In genomic region chr12:108495455-108496235, GRCm38 (mm10) we compare ENCODE assay signal across 11 mouse cellular contexts. TPM values are rescaled to one million over a fixed set of nuclear protein-coding genes. Genes with fewer than 3 reads are reported as not detected.
DNase-seq lines count a peak whose midpoint lies in the region; ATAC-seq and TF ChIP-seq lines count a peak whose summit lies in the region.
"Had no signal": no experiment of that assay in that cellular context is flagged by ENCODE, and none has a peak within 500 bp of the region (broad histone marks: within the 10 kb centered on the region; RNA-seq: fewer than 3 reads in every experiment).

No protein-coding gene starts in this region.

- no peak for TF ChIP-seq CTCF in midbrain, postnatal 0 days (IDR thresholded peaks at IDR 0.05)

- 69% methylated on average over 8 of the region's 8 CpGs for WGBS in heart, embryonic 12.5 days
- WGBS in midbrain, embryonic 14.5 days: 75% methylated on average over 8 of the region's 8 CpGs
- WGBS in midbrain, postnatal 0 days: 61% methylated on average over 8 of the region's 8 CpGs
- WGBS in stomach, embryonic 16.5 days: 58% methylated on average over 8 of the region's 8 CpGs

- no peak overlapping the region for H3K4me2 ChIP-seq in heart, embryonic 12.5 days
- no peak overlapping the region for H3K4me2 ChIP-seq in midbrain, embryonic 14.5 days (ENCODE audit: low read length)
- H3K4me2 ChIP-seq in midbrain, postnatal 0 days (ENCODE audit: low read depth, low read length, poor library complexity, severe bottlenecking): no peak overlapping the region
- no peak overlapping the region for H3K4me2 ChIP-seq in stomach, embryonic 16.5 days (ENCODE audit: low read depth, low read length)

- no peak overlapping the region for H3K4me3 ChIP-seq in heart, embryonic 12.5 days
- H3K4me3 ChIP-seq in midbrain, embryonic 14.5 days (replicated peaks; ENCODE audit: low read depth, low read length): no peak overlapping the region
- H3K4me3 ChIP-seq in midbrain, postnatal 0 days (ENCODE audit: low read depth, low read length): no peak overlapping the region
- H3K4me3 ChIP-seq in stomach, embryonic 16.5 days (replicated peaks; ENCODE audit: low read length): no peak overlapping the region

- intact Hi-C loops in heart, postnatal 14 days (cut with DNase I): no loop called here

- peak; percentile 95 for DNase-seq in heart, adult 11 months
- peak; percentile 46 for DNase-seq in midbrain, embryonic 14.5 days
- no peak for DNase-seq in midbrain, postnatal 0 days (ENCODE audit: low spot score)
- peak; percentile 36 to 58 for DNase-seq in heart, postnatal 14 days
- DNase-seq in natural killer cell, adult 2 months (ENCODE audit: low spot score in 2 of 2): no peak
- DNase-seq: adrenal gland, adult 8-10 months; left cerebral cortex, postnatal 4 days; spleen, adult 18-20 months had no signal

- peaks cover 16% of the 10 kb centered on the region for H3K4me1 ChIP-seq in heart, embryonic 12.5 days (replicated peaks)
- H3K4me1 ChIP-seq in midbrain, embryonic 14.5 days (ENCODE audit: control insufficient read depth, insufficient read depth, low read length): peaks cover 3% of the 10 kb centered on the region; the same call in 1 of the 2 replicates
- peaks cover 3% of the 10 kb centered on the region; the same call in 1 of the 2 replicates for H3K4me1 ChIP-seq in midbrain, postnatal 0 days (ENCODE audit: insufficient read depth, low read length)
- peaks cover 17% of the 10 kb centered on the region for H3K4me1 ChIP-seq in stomach, embryonic 16.5 days (ENCODE audit: control insufficient read depth, insufficient read depth, low read length)

- no peak for ATAC-seq in heart, embryonic 12.5 days (ENCODE audit: insufficient number of reproducible peaks, low FRiP score)
- ATAC-seq in midbrain, embryonic 14.5 days (ENCODE audit: low FRiP score, low TSS enrichment): no peak
- ATAC-seq in midbrain, postnatal 0 days (ENCODE audit: low FRiP score): no peak
- ATAC-seq in stomach, embryonic 16.5 days (ENCODE audit: insufficient read depth, low FRiP score): peak; percentile 53; the same call in 1 of the 2 replicates
- no peak for ATAC-seq in activated CD4-positive, CD25-positive, alpha-beta regulatory T cell, adult 4 months

- H3K27me3 ChIP-seq in heart, embryonic 12.5 days (replicated peaks): no peaks in the 10 kb centered on the region
- no peaks in the 10 kb centered on the region for H3K27me3 ChIP-seq in midbrain, embryonic 14.5 days (ENCODE audit: control insufficient read depth, insufficient read depth, low read length)
- H3K27me3 ChIP-seq in midbrain, postnatal 0 days (ENCODE audit: insufficient read depth, low read length): no peaks in the 10 kb centered on the region
- no peaks in the 10 kb centered on the region for H3K27me3 ChIP-seq in stomach, embryonic 16.5 days (ENCODE audit: control insufficient read depth, insufficient read depth, low read length)

- no peak overlapping the region for H3K27ac ChIP-seq in heart, embryonic 12.5 days (ENCODE audit: poor library complexity, severe bottlenecking)
- H3K27ac ChIP-seq in midbrain, embryonic 14.5 days (replicated peaks; ENCODE audit: low read depth, low read length): peak overlapping the region; percentile 8; the same call in 1 of the 2 replicates
- no peak overlapping the region; the same call in 1 of the 2 replicates for H3K27ac ChIP-seq in midbrain, postnatal 0 days (ENCODE audit: low read depth, low read length)
- peak overlapping the region; percentile 55; the same call in 1 of the 2 replicates for H3K27ac ChIP-seq in stomach, embryonic 16.5 days (ENCODE audit: low read length)

- H3K9me3 ChIP-seq in heart, embryonic 12.5 days (replicated peaks): no peaks in the 10 kb centered on the region
- no peaks in the 10 kb centered on the region for H3K9me3 ChIP-seq in midbrain, embryonic 14.5 days (ENCODE audit: control insufficient read depth, low read length)
- no peaks in the 10 kb centered on the region for H3K9me3 ChIP-seq in midbrain, postnatal 0 days (ENCODE audit: low read length)
- H3K9me3 ChIP-seq in stomach, embryonic 16.5 days (replicated peaks; ENCODE audit: control insufficient read depth, low read length): no peaks in the 10 kb centered on the region

- H3K9ac ChIP-seq in heart, embryonic 12.5 days: no peak overlapping the region
- H3K9ac ChIP-seq in midbrain, embryonic 14.5 days (replicated peaks; ENCODE audit: low read length): no peak overlapping the region
- H3K9ac ChIP-seq in midbrain, postnatal 0 days (replicated peaks; ENCODE audit: low read length, poor library complexity, severe bottlenecking): no peak overlapping the region
- H3K9ac ChIP-seq in stomach, embryonic 16.5 days (ENCODE audit: low read length): peak overlapping the region; percentile 28; the same call in 1 of the 2 replicates

- no peaks in the 10 kb centered on the region for H3K36me3 ChIP-seq in heart, embryonic 12.5 days
- no peaks in the 10 kb centered on the region for H3K36me3 ChIP-seq in midbrain, embryonic 14.5 days (ENCODE audit: control insufficient read depth, insufficient read depth, low read length)
- no peaks in the 10 kb centered on the region for H3K36me3 ChIP-seq in midbrain, postnatal 0 days (ENCODE audit: insufficient read depth, low read length)
- H3K36me3 ChIP-seq in stomach, embryonic 16.5 days (ENCODE audit: control insufficient read depth, insufficient read depth, low read length): no peaks in the 10 kb centered on the region

RNA-seq across cellular contexts. Expression of gene Evl, which starts 58.9 kb away (rescaled TPM):
- 43.0 and 43.1 TPM in 2 replicates for polyA plus RNA-seq in heart, embryonic 12.5 days (2016; fragmentation: Nextera tagmentation; extraction: Ambion mirVana)
- polyA plus RNA-seq in midbrain, embryonic 14.5 days (2014; fragmentation: Nextera tagmentation; extraction: Ambion mirVana): 280 and 314 TPM in 2 replicates
- 230 and 255 TPM in 2 replicates for total RNA-seq in midbrain, postnatal 0 days (2014; rRNA removed)
- polyA plus RNA-seq in midbrain, postnatal 0 days (2015; fragmentation: Nextera tagmentation; extraction: Ambion mirVana): 285 and 290 TPM in 2 replicates
- 10 to 100 TPM; 76.2 to 76.8 TPM for total RNA-seq in heart, postnatal 14 days (2021)
- polyA plus RNA-seq in stomach, embryonic 16.5 days (2015; fragmentation: Nextera tagmentation; extraction: Ambion mirVana): 35.4 and 37.2 TPM in 2 replicates
- polyA plus RNA-seq in activated CD4-positive, CD25-positive, alpha-beta regulatory T cell, adult 4 months (2017; shearing (Covaris generic)): 100 to 1,000 TPM; 212 to 251 TPM

Comparison
In these comparisons a context has a peak if more than half of its experiments do, and no peak if none do; other contexts are left out.
1. DNase-seq: peak in heart, adult 11 months (single experiment), midbrain, embryonic 14.5 days (single experiment) and heart, postnatal 14 days (2 of 2); none in midbrain, postnatal 0 days (single experiment) and natural killer cell, adult 2 months (0 of 2).
2. H3K27ac ChIP-seq: peak in midbrain, embryonic 14.5 days (single experiment) and stomach, embryonic 16.5 days (single experiment); none in heart, embryonic 12.5 days (single experiment) and midbrain, postnatal 0 days (single experiment).